Mouse (Mus musculus) intestine, embryonic 15.5 days (tissue): ENCODE data around the gene Chd1. TPM values are rescaled to one million over a fixed set of nuclear protein-coding genes. Genes with fewer than 3 reads are reported as not detected.

ENCODE experiments used
- ATAC-seq: fragments of 200-750 bp; cut with Nextera tagmentation; 2 replicates; pipeline ENCODE4 v1.8.0; 2017; ENCODE audit warnings: moderate TSS enrichment, moderate library complexity
- H3K27ac ChIP-seq: fragments of 300-500 bp; sonication (generic); 2 replicates; pipeline ENCODE4 v1.5.1; 2015; ENCODE audit warnings: mild to moderate bottlenecking, inconsistent platforms
- H3K27me3 ChIP-seq: fragments of 300-500 bp; sonication (generic); replicated peaks from 2 replicates; pipeline ENCODE4 v1.6.1; 2015; ENCODE audit warnings: inconsistent platforms
- H3K36me3 ChIP-seq: fragments of 300-500 bp; sonication (generic); 2 replicates; pipeline ENCODE4 v1.6.1; 2015; ENCODE audit warnings: inconsistent platforms
- H3K4me1 ChIP-seq: fragments of 300-500 bp; sonication (generic); replicated peaks from 2 replicates; pipeline ENCODE4 v1.6.1; 2015; ENCODE audit warnings: inconsistent platforms
- H3K4me2 ChIP-seq: fragments of 300-500 bp; sonication (generic); replicated peaks from 2 replicates; pipeline ENCODE4 v1.6.1; 2015; ENCODE audit warnings: mild to moderate bottlenecking, inconsistent platforms
- H3K4me3 ChIP-seq: fragments of 300-500 bp; sonication (generic); replicated peaks from 2 replicates; pipeline ENCODE4 v1.5.1; 2015; ENCODE audit warnings: inconsistent platforms
- H3K9ac ChIP-seq: fragments of 300-500 bp; sonication (generic); 2 replicates; pipeline ENCODE4 v1.6.1; 2015; ENCODE audit warnings: inconsistent platforms
- H3K9me3 ChIP-seq: fragments of 300-500 bp; sonication (generic); 2 replicates; pipeline ENCODE4 v1.6.1; 2016; ENCODE audit warnings: inconsistent platforms
- WGBS: fragments of 180-500 bp; shearing (Covaris S2); methylation state at CpG from one replicate; pipeline ENCODE4 v1.1.7; 2015; 5-methylcytosine and 5-hydroxymethylcytosine counted together
- polyA plus RNA-seq: library from polyadenylated mRNA; unstranded; fragments of >200 nt; fragmentation: Nextera tagmentation; extraction: Ambion mirVana; gene quantifications from 2 replicates; pipeline ENCODE4 v1.2.1, GENCODE M21; 2015

The Chd1 gene
- 24.2 and 28.7 TPM in 2 replicates for polyA plus RNA-seq

GRCm38 (mm10) chr17:15704475-15705300 lies at the start of gene Chd1:
Chd1 (plus strand) TSS chr17:15704967.
- H3K9ac ChIP-seq = peak within 1 kb of the TSS; percentile 89
- peaks cover 3% of the 10 kb centered on the region; the same call in 1 of the 2 replicates for H3K4me1 ChIP-seq
- no peaks in the 10 kb centered on the region for H3K9me3 ChIP-seq
- no peaks in the 10 kb centered on the region for H3K36me3 ChIP-seq
- H3K4me2 ChIP-seq = peak within 1 kb of the TSS; percentile 85
- peak within 1 kb of the TSS; percentile 97 for H3K4me3 ChIP-seq
- under 1% methylated on average over 103 of the region's 124 CpGs for WGBS
- peak within 1 kb of the TSS; percentile 94 for H3K27ac ChIP-seq
- ATAC-seq = peak; percentile 95
- H3K27me3 ChIP-seq = no peaks in the 10 kb centered on the region

- H3K4me1 ChIP-seq = 0 out of 2 replicates have a peak, but pooled peaks cover 7% of the 10 kb centered on the region
- no peak overlapping the region for H3K27ac ChIP-seq
- H3K4me3 ChIP-seq = no peak overlapping the region
- peak overlapping the region; percentile 26; the same call in 1 of the 2 replicates for H3K4me2 ChIP-seq
- ATAC-seq = peak; percentile 95
- H3K36me3 ChIP-seq = no peaks in the 10 kb centered on the region
- 20% methylated on average over 6 of the region's 6 CpGs for WGBS
- H3K9me3 ChIP-seq = no peaks in the 10 kb centered on the region
- H3K9ac ChIP-seq = no peak overlapping the region
- no peaks in the 10 kb centered on the region for H3K27me3 ChIP-seq
Measured at GRCm38 (mm10) chr17:15656881-15657607, 47.7 kb upstream of the Chd1 start.

DNA sequence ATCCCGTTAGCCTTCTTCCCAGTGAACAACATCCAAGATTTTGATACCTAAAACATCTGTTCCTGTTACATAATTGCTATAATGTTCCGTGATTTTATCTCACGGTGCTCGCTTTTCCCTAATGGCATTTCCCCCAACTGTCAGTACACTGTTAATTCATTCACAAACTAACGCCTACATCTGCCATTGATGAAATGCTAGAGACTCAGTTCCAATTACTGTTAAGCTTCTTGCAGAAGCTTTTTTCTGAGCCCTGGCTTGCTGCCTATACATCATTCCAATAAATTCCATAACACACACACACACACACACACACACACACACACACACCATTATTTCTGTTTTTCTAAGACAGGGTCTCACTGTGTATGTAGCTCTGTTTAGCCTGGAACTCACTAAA lies 31.9 kb upstream of the Chd1 start:
- 69% methylated on average over 5 of the region's 5 CpGs for WGBS
- H3K4me2 ChIP-seq = no peak overlapping the region

DNA sequence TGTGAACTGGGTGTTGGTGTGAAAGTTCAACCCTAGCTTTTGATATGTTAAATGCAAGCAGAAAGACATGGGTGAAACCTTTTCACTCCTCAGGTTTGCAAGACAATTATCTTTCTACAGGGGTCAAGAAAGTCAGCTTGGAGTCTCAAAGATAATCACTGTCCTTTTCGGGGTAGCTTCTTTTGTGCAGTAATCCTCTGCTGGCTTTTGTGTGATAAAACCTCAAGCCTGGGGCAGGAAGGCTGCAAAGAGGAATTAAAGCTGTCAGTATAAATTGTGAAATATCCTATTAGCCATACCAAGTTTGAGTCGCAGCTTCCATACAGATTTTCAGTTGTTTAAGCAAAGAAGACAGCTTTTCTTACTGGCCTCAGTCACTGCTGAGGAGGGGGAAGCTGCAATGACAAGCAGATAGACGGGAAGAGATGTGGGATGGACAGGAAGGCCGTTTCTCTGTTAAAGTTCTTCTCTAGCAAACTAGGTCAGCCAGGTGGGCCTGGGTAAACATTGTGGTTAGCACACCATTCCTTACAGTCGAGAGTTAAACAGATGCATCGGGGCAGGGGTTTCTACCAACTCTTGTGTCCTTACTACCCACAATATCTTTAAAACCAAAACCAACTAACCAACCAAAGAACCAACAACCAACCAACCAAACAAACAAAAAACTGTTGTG lies 26.7 kb upstream of the Chd1 start:
- H3K36me3 ChIP-seq = no peaks in the 10 kb centered on the region
- no peak for ATAC-seq
- WGBS = 21% methylated on average over 6 of the region's 6 CpGs
- H3K27ac ChIP-seq = no peak overlapping the region
- H3K4me1 ChIP-seq = no peaks in the 10 kb centered on the region
- H3K27me3 ChIP-seq = no peaks in the 10 kb centered on the region
- no peak overlapping the region for H3K4me2 ChIP-seq
- no peak overlapping the region for H3K4me3 ChIP-seq
- H3K9ac ChIP-seq = no peak overlapping the region
- H3K9me3 ChIP-seq = no peaks in the 10 kb centered on the region

More for the DNA sequence above, 31.9 kb upstream of the Chd1 start:
- no peaks in the 10 kb centered on the region for H3K9me3 ChIP-seq
- no peak overlapping the region for H3K27ac ChIP-seq
- H3K4me3 ChIP-seq = no peak overlapping the region
- no peaks in the 10 kb centered on the region for H3K27me3 ChIP-seq
- no peaks in the 10 kb centered on the region for H3K4me1 ChIP-seq
- H3K9ac ChIP-seq = no peak overlapping the region
- no peaks in the 10 kb centered on the region for H3K36me3 ChIP-seq
- no peak for ATAC-seq

GRCm38 (mm10) chr17:15679966-15680630 lies 24.7 kb upstream of the Chd1 start:
- 85% methylated on average over 9 of the region's 9 CpGs for WGBS
- Histone ChIP-seq H3K4me3 (no peak overlapping the region), H3K9ac (no peak overlapping the region), H3K27me3 (no peaks in the 10 kb centered on the region), H3K27ac (no peak overlapping the region), H3K36me3 (no peaks in the 10 kb centered on the region), H3K4me2 (no peak overlapping the region), H3K9me3 (no peaks in the 10 kb centered on the region), H3K4me1 (no peaks in the 10 kb centered on the region)
- no peak for ATAC-seq

- WGBS = 93% methylated on average over 4 of the region's 4 CpGs
- Histone ChIP-seq H3K27ac (no peak overlapping the region), H3K4me1 (no peaks in the 10 kb centered on the region), H3K9me3 (no peaks in the 10 kb centered on the region), H3K9ac (no peak overlapping the region), H3K4me2 (no peak overlapping the region), H3K4me3 (no peak overlapping the region), H3K27me3 (no peaks in the 10 kb centered on the region), H3K36me3 (no peaks in the 10 kb centered on the region)
- ATAC-seq = no peak
Measured at GRCm38 (mm10) chr17:15680661-15681060, 24.1 kb upstream of the Chd1 start.

GRCm38 (mm10) chr17:15686396-15686795 lies 18.4 kb upstream of the Chd1 start:
- Histone ChIP-seq H3K9ac (no peak overlapping the region), H3K4me3 (no peak overlapping the region), H3K4me1 (no peaks in the 10 kb centered on the region), H3K9me3 (no peaks in the 10 kb centered on the region), H3K4me2 (no peak overlapping the region), H3K27ac (no peak overlapping the region), H3K36me3 (no peaks in the 10 kb centered on the region), H3K27me3 (no peaks in the 10 kb centered on the region)
- 88% methylated on average over 5 of the region's 5 CpGs for WGBS
- ATAC-seq = no peak

GRCm38 (mm10) chr17:15690304-15690703 lies 14.5 kb upstream of the Chd1 start:
- H3K9me3 ChIP-seq = no peaks in the 10 kb centered on the region
- peak; percentile 74 for ATAC-seq
- H3K4me1 ChIP-seq = no peaks in the 10 kb centered on the region
- H3K4me2 ChIP-seq = no peak overlapping the region
- H3K36me3 ChIP-seq = no peaks in the 10 kb centered on the region
- no peaks in the 10 kb centered on the region for H3K27me3 ChIP-seq
- no peak overlapping the region for H3K9ac ChIP-seq
- WGBS = 63% methylated on average over 1 of the region's 1 CpGs
- H3K4me3 ChIP-seq = no peak overlapping the region
- no peak overlapping the region for H3K27ac ChIP-seq

DNA sequence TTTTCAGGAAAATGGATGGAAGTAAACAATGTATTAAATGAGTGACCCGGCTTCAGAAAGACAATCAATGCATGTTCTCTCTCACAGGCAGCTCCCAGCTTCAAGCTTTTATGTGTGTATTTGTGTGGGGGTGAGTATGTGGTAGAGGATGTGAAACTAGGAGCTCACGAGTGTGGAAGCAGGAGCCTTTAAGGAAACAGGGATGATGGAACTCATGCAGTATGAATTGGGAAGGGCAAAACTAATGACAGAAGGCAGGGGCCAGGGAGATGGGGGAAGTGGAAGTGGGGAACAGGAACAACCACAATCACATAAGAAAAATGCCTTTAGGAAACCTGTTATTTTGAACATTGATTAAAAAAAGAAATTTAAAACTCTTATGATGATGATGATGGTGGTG lies 9.2 kb upstream of the Chd1 start:
- Histone ChIP-seq H3K27me3 (no peaks in the 10 kb centered on the region), H3K9me3 (no peaks in the 10 kb centered on the region), H3K4me2 (no peak overlapping the region), H3K36me3 (no peaks in the 10 kb centered on the region), H3K4me3 (no peak overlapping the region), H3K9ac (no peak overlapping the region), H3K4me1 (no peaks in the 10 kb centered on the region), H3K27ac (no peak overlapping the region)
- no peak for ATAC-seq
- WGBS = 75% methylated on average over 2 of the region's 2 CpGs

DNA sequence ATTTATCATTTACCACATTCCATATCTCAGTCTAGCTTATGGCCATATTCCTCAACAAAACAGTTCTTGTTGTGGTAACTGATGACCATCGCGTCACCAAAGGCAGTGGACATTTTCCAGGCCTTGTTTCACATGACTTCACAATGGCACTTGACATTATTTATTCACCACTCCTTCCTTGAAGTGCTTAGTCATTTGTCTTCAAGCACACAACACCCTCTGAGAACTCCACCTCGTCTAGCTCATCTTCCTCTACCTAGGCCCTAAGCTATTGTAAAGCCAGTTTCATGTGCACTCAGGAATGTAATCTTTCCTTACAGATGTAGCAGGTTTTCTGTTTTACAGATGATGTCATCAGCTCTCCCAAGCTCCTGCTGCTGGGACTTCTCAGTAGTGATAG lies 5.8 kb upstream of the Chd1 start:
- Histone ChIP-seq H3K27me3 (no peaks in the 10 kb centered on the region), H3K9ac (no peak overlapping the region), H3K27ac (no peak overlapping the region), H3K4me2 (no peak overlapping the region), H3K9me3 (no peaks in the 10 kb centered on the region), H3K4me3 (no peak overlapping the region), H3K36me3 (no peaks in the 10 kb centered on the region), H3K4me1 (no peaks in the 10 kb centered on the region)
- WGBS = 77% methylated on average over 3 of the region's 3 CpGs
- ATAC-seq = no peak

GRCm38 (mm10) chr17:15701505-15701904 lies 3.3 kb upstream of the Chd1 start:
- no peak overlapping the region for H3K4me2 ChIP-seq
- H3K27ac ChIP-seq = no peak overlapping the region
- WGBS = 83% methylated on average over 5 of the region's 5 CpGs
- no peaks in the 10 kb centered on the region for H3K36me3 ChIP-seq
- H3K9me3 ChIP-seq = no peaks in the 10 kb centered on the region
- no peak for ATAC-seq
- peaks cover under 1% of the 10 kb centered on the region; the same call in 1 of the 2 replicates for H3K4me1 ChIP-seq
- H3K27me3 ChIP-seq = no peaks in the 10 kb centered on the region
- no peak overlapping the region for H3K4me3 ChIP-seq
- no peak overlapping the region for H3K9ac ChIP-seq

- 3% methylated on average over 12 of the region's 12 CpGs for WGBS
- Histone ChIP-seq H3K36me3 (no peaks in the 10 kb centered on the region), H3K4me2 (peak overlapping the region; percentile 65), H3K27ac (peak overlapping the region; percentile 94), H3K4me3 (peak overlapping the region; percentile 97), H3K9ac (peak overlapping the region; percentile 71), H3K9me3 (no peaks in the 10 kb centered on the region), H3K4me1 (peaks cover 3% of the 10 kb centered on the region; the same call in 1 of the 2 replicates), H3K27me3 (no peaks in the 10 kb centered on the region)
- no peak for ATAC-seq
Measured at GRCm38 (mm10) chr17:15704158-15704474, 651 bp upstream of the Chd1 start.
